Mouse (Mus musculus) granulocyte monocyte progenitor cell, adult 5-6 weeks (primary cell): ENCODE measurements at regions not wholly inside any gene's neighbourhood (a gene's known extent, or its start where the extent isn't known, plus 50 kb on each side); places are given as distances from the start of the nearest gene placed in this dataset.
A peak's percentile ranks its signal among the peaks of the same experiment; 100 is the strongest.

Source experiments
- ATAC-seq: replicated peaks from 2 replicates; pipeline ENCODE4 v1.8.0; 2016; ENCODE audit warnings: mild to moderate bottlenecking, moderate TSS enrichment, inconsistent platforms; ENCODE audit not compliant: poor library complexity, severe bottlenecking

DNA sequence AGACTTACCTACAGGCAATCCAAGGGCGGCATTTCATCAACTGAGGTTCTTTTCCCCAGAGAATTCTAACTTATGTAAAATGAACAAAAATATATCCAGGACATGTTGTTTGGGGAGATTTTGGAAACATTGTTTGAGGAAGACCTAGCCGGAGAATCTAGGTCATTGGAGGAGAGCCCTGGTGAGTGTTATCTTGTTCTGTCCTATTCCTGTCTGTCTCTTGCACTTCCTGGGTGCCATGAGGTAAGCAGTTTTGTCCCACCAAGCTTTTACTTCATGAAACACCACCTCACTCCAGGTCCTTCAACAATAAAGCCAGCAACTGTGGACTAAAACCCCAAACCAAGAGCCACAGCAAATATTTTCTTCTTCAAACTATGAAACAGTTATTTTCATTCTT lies 218.5 kb downstream of the Fam49a start:
- no peak for ATAC-seq

DNA sequence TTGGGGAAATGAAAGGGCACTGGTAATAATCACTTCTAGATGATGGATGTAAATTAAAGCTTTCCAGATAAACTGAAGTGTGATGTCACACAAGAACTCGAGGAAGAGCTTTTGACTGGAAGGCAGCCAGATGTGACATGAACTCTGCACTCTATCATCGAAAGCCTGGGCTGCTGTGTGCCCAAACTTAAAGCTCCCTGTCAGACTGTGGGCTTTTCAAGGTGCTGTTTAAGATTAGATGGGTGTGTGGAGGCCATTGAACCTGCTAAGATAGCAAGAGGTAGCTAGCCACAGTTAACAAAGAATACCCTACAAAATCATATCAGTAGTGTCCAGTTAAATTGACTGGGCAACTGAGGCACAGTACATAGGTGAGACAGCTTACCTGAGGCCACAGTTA lies 190.1 kb downstream of the Fam49a start:
- ATAC-seq, result no peak

DNA sequence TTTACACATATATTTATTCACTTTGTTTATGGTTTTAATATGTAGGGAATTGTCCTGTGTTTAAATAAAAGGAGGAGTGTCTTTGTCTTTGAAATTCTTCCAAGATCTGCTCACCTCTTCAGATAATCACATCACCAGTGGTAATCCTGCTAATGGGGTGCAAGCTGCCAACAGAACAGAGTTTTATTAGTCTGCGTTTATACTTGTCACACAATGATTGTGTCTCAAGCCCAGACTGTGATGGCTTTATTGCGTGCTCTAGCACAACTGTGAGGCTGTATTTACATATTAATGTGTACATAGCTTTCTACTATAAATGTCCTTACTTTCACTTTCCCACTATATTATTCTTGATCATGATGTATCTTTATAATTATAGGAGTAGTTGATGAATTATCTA lies 184.8 kb downstream of the Fam49a start:
- no peak for ATAC-seq

DNA sequence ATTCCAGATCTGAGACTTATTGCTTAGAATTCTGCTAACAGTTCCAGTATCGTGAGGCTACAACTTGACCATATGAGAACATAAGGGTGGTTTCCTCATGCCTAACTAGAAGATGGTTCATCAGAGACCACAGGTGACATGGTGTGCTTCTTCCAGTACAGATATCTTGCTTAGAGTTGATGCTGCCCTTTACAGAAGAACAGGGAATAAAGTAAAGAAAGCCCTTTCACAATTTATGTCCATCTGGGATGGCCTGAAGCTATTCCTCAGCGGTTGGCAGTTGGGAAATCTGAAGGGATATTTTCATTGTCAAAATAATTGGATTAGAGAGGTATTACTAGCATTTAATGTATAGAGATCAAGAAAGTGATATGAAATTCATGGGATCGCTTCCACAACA lies 184.3 kb downstream of the Fam49a start:
- ATAC-seq, result no peak

DNA sequence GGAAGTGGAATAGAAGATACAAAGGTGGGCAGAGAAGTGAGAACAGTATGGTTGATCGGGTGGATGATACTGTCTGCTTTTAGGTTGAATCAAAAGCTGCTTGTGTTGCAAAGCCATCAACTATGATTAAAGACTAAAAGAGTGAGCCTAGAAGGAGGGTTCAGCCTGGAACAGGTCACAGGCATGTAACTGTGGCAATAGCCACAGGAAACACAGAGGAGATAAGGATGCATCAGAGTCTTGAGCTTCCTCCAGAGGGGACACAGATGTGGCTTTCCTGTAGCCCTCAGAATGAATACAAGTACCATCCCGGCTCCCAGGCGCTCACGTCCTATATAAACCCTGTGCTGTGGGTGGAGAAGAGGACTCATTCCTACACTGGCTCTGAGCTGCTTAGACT lies 180.9 kb downstream of the Fam49a start:
- peak; percentile 17; the same call in 1 of the 2 replicates for ATAC-seq

DNA sequence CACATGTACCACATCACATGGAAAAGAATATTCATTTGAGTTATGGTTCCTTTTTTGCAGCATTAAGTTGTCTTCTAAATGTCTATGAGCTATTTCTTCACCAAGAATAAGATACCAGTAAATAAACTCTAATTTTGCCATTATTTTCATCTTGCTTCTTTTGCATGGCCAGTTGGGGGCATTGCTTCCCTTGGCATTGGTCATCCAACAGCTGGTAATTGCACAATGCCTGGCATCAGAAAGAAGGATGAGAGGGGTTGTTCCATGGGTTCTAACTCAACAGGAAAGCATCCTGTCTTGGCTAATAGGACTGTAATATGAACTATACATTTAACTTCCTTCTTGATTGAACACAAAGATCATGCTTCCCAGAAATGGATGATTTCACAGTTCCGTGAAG lies 174.4 kb downstream of the Fam49a start:
- peak; percentile 73 for ATAC-seq

DNA sequence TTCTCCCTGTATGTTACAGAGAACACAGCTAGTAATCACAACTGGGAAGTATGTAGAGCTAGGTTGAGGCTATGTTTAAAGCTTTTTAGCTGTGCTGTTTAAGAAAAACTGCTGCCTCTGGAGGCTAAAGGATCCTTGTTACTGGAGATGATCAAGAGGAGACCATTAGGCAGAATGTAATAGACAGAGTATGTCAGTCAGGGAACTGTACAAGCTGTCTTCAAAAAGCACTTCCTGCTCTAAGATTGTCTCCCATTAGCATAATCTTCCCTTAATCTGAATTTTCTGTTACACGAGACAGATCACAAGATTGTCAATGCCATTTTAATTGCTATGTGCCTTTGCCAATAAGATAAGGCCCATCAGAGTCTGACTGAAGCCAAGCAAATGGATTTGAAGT lies 170.7 kb downstream of the Fam49a start:
- no peak for ATAC-seq
